Mouse (Mus musculus) frontal cortex, postnatal 25 days (tissue): Measurements from ENCODE around the gene Gm1123.
A peak's percentile ranks its signal among the peaks of the same experiment; 100 is the strongest.

Experiments used
- DNase-seq, 2 experiments: peaks; one replicate each; pipeline ENCODE4 v3.0.0; 2022; ENCODE audit warnings: low spot score in 2 of 2

Gene Gm1123

DNA sequence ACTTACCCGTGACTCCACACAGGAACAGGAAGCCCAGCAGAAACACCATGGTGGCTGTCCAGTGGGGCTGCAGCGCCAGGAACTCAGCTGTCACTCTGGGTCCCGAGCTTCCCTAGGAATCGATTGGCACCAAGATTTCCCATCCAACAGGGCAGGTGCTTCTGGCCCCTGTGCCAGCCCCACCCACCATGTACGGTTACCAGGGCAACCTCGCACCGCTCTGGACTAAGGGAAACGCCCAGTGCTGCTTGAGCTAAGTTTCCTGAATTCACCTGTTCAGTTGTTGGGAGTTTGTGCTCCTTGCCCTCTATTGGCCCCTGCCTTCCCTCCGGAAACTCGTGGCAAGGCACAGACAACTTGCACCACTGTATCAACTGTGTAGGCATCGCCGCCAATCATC is at the start of gene Gm1123:
Gm1123 (minus strand) TSS at position 141 of the 400 bp plus-strand sequence.
- DNase-seq = no peak

DNA sequence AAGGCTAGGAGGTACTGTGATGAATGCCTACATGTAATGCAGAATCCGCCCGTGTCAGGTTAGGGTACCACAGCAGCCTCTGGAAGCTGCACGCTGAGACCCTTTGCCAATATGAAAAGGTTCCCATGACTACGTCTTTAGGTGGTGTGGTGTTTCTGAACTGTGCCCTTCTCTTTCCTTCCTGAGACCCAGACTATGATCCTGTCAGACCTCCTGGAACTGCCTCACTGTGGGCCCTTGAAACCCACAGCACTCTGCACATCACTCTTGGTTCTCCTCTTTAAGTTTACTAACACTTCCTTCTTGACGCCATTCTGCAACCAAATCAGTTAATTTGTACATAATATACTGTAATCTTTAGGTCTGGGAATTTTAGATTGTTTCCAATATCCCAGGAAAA is 46.2 kb upstream of the Gm1123 start:
- DNase-seq = no peak

DNA sequence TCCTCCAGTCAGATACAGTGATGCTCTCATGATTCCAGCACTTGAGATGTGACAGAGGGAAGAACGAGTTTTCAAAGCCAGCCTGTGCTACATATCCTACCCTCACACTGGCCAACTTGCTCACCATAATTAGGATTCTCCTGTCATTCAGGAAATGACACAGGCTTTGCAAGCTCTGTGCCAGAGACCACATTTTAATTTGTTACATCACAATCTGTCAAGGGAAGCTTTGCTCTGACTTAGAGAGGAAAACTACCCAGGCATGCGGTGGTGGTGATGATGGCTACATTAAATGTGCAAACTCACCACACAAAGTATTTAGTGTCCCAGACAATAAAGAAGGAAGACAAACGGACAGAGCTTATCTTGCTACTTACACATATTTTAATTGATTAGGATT is 45.8 kb upstream of the Gm1123 start:
- DNase-seq = no peak

DNA sequence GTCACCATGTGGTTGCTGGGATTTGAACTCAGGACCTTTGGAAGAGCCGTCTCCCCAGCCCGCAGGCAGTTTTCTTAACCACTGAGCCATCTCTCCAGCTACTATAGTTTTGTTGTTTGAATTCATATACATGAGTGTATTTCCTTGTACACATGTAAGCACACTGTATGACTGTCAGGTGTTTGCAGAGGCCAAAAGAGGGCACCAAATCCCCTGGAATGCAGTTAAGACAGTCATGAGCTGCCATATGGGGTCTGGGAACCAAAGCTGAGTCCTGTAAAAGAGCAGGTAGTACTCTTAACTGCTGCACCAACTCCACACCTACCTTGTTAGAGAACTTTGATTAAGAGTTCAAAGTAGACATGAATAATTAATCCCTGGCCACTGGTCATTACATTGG is 45.1 kb upstream of the Gm1123 start:
- DNase-seq = no peak

DNA sequence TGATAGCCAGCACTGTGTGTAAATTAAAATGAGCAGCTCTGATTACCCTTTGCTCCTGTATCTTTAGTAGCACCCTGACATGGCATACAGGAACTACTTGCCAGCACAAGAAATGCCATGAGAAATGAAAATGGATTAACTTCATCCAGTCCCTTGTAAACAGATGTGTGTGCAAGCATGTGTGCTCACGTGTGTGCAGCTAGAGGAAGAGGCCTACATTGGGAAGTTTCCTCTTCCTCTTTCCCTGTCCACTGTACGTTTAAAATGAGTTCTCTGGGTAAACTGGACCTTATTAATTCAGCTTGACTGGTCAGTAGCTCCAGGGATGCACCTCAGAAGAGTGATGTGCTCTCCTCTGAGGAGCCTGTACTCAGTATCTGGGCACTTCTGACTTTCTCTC is 38.9 kb upstream of the Gm1123 start:
- DNase-seq = no peak

DNA sequence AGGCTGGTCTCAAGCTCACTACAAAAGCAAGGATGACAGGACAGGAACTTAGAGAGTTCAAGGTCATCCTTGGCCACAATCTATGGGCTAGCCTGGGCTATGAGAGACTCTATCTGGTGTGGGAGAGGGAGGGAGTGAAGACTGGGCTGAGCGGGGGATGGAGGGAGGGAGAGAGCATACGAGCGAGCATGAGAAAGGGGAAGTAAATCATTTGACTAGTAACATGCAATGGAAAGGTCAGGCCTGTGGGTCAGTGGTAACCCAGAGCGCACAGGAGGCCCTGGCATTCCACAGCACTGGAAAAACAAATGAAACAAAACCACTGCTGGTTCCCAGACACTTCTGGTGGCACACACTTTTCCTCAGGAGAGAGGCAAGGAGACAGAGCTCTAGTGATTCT is 37.0 kb upstream of the Gm1123 start:
- no peak for DNase-seq

DNA sequence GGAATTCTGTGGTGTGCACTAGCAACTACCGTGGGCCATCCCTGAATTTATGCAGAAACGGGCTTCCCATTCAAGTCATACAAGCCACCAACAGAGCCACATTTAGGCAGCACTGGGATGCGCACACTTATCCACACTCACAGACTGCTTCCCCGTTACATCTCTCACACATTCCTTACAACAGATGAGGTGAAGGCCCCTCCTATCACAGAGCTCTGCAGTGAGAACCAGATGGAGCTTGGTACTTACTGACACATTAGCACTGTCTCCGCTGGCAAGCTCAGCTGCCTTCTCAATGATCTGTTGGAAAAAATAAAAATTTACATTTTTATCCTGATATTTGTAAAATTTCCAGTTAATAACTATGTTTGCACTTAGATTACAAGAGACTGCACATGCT is 29.8 kb upstream of the Gm1123 start:
- no peak for DNase-seq

DNA sequence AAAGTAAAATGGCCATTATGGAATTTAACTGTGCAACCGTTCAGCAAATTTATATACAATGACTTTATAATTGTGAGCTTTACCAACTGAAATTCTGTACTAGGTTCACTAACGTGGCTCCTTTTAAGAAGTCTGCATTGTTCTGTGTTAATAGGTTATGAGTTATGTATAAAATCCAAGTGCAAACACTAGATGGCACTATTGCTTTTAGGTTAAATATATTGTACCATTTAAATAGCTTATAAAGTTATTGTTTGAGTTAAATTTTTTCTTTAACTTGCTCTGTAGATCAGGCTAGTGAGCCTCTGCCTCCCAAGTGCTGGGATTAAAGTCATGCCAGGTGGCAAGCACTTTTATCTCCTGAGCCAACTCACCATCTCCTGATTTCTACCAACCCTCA is 28.7 kb upstream of the Gm1123 start:
- no peak for DNase-seq

DNA sequence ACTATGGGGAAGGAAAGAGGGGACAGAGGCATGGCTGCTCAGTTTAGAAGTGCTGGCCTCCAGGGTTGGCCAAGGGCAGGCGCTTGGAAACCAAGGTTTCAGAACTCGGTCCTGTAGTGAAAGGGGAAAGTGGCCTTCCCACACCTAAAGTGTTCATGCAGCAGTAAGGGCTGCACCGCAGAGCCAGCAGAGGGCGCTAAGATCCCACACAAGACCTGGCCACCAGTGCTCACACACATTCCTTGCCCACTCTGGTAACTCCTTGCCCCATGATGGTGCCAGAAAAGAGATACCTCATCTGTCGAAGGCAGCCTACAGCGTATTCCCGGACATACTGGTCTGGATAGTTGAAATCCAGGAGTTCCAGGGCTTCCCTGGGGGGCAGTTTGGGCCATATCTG is 27.0 kb upstream of the Gm1123 start:
- peak; percentile 66 to 70 for DNase-seq

DNA sequence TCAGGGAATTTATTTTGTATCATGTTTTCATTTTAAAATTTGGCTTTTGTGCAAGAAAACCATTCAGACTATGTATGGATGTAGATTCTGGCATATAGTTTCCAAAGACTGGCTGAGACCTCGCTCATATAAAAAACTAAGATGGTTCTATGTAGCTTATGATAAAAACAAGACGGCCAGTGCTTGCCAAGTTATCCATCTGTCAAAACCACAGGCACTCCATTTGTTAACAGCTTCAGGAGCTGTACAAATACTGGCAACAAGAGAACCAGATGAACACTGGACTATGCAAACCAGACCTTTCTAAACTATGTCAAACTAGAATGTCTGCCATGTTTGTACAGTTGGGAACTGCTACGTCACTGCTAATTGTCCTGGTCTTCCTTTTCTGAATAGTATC is 22.2 kb upstream of the Gm1123 start:
- DNase-seq = no peak

DNA sequence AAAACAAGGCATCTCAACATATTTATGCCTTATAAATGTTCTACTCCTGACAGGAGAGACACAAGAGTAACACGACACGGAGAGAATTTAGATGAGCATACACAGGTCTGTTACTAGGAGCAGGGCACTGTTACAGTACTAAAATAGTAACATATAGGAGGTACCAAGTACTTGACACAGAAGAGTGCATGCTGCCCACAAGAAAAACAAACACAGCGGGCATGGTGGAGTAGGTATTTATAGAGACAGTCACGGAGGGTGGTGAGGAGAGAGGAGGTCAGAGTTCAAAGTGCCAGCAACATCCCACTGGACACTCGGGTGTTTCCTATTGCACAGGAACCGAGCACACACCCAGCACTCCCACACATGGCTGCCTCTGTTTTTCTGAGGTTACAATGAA is 14.2 kb upstream of the Gm1123 start:
- DNase-seq = no peak

DNA sequence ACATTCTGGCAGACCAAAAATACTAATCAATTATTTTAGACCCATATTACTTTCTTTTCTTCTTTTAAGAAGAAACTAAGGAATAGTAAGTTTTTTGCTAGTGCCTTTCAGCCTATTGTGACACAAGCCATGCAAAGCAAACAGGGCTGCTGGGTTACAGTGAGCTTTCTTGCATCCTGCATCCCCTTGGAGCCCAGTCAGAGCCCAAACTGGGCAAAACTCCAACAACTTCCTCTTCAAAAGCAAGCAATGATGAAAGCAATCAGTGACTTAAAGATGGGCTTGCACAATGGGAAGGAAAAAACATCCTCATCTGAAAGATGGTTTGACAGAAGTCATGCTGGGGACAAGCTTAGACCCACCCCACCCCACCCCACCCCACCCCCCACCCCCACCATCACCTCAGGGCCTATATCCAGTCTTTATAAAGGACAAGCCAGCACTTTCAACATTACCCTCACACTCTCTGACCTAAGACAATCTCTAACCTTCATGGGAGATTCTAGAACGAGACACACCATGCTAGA is 13.3 kb upstream of the Gm1123 start:
- no peak for DNase-seq

DNA sequence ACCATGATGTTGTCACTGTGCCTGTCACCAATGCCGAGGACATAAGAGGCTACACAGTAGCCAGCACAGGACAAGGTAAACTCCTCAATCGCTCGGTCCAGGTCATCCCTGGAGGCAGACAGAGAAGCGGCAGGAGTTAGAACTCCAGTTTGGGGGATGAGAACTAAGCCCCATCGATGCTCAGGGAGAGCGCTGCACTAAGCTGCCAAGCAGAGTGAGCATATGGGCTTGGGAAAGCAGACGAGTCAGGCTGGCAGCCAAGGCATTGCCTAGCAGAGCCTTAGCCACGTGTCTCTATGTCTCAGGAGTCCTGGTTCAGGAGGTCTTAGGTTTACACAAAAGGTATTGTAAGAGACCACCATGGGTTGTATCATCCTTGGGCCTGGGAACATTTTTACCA is 9.2 kb upstream of the Gm1123 start:
- DNase-seq = no peak

DNA sequence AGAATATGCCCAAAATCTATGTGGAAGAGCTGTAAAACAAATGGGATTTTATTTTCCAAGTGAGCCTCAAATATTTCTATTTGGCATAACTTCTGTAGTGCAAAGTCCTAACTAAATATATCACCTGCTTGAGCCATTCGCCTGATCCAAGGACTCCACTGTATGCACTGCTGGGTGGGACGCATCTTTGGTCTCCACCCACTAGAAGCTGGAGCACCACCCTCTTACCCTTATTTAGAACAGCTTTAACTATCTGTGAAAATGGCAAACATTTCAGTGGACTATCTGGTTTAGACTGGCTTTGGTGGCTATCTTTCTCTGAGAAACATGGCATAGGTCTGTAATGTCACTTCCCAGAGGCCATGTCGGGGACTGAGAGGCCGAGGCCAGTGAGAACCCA is 7.1 kb upstream of the Gm1123 start:
- no peak for DNase-seq

DNA sequence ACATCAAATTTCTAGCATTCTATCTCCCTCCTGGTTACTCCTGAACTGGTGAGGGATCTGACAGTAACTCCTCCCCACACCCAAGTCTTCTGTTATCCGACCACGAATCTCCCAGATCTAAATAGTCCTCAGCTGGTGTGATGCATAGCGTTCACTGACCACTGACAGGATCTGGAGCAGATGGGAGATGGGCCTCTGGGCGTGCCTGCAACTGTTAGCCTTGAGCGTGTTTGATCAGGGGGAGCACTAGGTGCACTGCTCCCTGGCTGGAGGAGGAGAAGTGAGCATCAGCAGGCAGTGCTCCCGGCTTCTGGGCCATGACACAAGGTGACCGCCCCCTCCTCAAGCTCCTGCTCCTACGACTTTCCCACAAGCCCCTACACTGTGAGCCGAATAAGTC is 6.5 kb upstream of the Gm1123 start:
- DNase-seq = no peak

DNA sequence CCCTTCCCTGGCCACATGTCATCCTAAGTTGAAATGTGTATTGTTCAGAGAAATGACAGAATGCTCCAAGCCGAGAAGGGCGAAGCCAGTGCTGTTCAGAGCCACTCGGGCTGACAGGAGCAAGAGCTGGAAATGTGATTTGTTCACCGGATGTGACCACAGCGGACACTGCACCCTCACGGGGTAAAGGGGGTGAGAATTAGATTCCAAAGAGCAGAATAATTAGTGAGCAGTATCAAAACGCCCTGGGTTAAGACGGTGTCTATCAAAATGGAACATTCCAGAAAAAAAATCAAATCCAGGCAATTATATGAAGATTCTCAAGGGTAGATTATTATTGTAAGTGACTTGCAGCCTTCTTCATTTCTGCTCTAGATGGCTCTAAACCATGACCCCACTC is 1.4 kb downstream of the Gm1123 start:
- no peak for DNase-seq

DNA sequence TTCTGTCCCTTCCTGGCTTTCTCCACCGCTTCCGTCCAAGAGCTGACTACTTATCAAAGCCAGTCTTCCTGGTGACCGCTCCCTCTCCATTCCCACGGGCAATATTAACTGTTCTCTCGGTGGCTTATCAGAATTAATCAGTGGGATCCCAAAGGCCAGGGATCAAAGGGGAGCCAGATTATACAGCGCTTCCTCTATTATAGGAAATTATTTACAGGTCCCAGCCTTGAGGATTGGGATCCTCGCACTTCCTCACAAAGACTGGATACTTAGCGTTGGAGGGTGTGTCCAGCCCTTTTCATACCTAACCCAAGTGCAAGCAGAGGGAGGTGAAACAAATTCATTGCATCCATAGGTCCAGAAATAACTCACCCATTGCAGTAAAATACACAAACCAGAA is 3.5 kb downstream of the Gm1123 start:
- no peak for DNase-seq

DNA sequence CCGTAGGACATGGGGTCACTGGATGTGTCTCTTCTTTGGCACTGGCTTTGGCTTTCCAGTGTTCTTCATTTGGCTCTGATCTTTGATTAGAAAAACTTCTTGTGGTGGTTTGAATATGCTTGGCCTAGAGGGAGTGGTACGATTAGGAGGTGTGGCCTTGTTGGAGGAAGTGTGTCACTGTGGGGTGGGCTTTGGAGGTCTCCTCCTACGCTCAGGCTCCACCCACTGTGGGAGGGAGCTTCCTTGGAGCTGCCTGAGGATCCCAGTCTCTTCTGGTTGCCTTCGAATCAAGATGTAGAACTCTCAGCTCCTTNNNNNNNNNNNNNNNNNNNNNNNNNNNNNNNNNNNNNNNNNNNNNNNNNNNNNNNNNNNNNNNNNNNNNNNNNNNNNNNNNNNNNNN is 13.8 kb downstream of the Gm1123 start:
- no peak for DNase-seq

DNA sequence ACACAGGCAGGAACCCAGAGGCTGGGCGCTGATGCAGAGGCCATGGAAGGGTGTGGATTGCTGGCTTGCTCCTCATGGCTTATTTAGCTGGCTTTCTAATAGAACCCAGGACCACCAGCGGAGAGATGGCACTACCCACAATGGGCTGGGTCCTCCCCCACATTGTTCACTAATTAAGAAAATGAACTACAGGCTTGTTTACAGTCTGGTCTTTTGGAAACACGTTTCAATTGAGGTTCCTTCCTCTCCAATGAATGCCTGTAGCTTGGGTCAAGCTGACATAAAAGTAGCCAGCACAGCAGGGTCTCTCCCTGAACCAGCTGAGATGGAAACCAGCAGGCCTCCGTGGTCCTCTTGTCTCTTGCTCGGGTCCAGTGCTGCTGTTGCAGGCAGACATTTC is 14.3 kb downstream of the Gm1123 start:
- no peak for DNase-seq

DNA sequence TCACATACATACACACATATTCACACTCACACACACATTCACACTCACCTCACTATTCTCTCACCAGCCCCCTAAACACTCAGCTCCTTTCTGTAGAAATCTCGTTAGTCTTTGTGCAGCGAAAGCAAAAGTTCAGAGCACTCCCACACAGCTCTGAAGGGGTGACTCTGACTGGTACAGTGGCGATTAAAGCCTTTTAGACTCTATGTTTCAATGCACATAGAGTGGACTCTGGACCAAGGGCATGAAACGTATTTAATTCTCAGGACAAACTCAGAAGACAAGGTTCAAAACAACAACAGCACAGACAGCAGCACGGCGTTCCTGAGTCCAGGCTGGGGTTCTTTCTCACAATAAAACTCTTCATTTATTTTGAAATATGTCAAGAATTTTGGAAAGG is 17.8 kb downstream of the Gm1123 start:
- no peak for DNase-seq

DNA sequence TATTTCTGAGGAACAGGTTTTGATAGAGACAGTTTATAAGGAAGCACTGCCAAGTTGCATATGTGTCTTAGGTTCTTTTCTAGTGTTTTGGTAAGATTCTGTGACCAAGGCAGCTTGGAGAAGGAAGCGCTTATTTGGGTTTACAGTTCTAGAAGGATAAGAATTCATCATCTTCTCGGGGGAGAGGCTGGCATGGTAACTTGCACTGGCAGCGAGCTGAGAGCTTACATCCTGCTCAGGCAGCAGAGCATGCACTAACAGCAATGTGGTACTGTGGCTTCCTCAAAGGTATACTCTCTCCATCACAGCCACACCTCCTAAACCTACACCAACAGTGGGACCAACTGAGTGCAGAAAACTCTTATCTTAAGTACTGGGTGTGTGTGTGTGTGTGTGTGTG is 18.8 kb downstream of the Gm1123 start:
- DNase-seq = no peak

DNA sequence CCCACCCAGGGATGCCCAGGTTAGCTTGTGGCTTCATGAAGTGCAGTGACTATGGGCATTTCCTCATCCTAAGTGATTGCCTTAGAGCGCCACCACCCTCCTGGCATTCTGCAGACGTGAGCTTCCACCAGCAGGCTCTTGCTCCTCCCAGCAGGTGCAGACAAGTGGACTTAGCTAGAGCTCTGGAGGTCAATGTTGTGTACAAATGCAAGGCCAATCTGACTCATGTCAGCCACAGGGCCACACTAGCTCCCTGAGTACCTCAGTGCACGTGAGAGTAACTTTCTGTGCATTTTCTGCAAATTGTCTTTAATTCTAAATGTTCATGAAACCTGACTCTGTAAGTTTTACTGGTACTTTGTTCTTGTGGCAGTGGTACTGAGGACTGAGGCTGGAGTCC is 19.2 kb downstream of the Gm1123 start:
- no peak for DNase-seq

DNA sequence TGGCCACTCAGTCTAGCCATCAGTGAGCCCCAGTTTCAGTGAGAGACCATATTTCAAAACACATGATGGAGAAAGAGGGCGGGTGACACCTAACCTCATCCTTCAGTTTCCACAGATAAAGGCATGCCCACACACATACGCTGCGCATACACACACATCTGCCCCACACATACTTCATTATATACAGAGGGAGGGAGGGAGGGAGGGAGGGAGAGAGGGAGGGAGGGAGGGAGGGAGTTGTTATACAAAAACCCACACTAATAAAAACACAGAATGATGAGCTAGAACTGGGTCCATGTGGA is 25.7 kb downstream of the Gm1123 start:
- no peak for DNase-seq

DNA sequence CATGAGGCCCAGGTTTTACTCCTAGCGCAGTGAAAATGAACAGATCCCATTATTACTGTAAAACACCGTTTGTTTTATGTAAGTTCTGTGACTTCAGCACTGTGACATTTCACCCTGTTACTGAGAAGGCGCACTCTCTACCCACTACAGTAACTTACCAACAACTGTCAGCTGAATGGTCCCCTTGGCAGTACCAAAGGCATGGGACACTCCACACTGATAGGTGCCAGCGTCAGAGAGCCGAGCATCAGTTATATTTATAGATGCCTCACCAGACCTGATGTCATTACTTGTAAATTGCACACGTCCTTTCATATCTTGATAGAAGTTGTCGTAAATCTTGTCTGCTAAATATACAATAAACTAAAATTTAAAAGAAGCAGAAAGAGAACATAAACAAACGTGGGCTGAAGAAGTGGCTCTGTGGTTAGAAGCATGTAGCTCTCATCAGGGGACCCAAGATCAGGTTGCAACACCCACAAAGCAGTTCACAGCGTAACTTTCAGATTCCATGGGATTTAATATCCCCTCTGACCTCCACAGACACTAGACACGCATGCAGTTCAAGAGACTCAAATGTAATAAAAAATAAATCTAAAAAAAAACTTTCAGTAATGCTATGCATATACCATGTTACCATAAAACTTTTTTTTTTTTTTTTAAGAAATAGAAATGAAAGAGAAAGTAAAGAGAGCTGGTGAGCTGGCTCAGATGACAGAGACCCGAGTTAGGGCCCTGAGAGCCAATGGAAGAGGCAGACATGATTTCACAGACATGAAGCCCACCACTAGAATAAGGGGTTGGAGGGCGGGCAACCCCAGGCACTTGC is 26.2 kb downstream of the Gm1123 start:
- no peak for DNase-seq
